Mouse (Mus musculus) neural tube, embryonic 12.5 days (tissue): ENCODE data around the gene Plekha1. TPM values are rescaled to one million over a fixed set of nuclear protein-coding genes. Genes with fewer than 3 reads are reported as not detected.

Experiments used
- ATAC-seq: fragments of 200-750 bp; cut with Nextera tagmentation; 2 replicates; pipeline ENCODE4 v1.8.0; 2017; ENCODE audit warnings: low read depth, mild to moderate bottlenecking, moderate TSS enrichment, moderate library complexity; ENCODE audit not compliant: low FRiP score
- H3K27ac ChIP-seq: fragments of 300-500 bp; sonication (generic); 2 replicates; pipeline ENCODE4 v1.5.1; 2016
- H3K27me3 ChIP-seq: fragments of 300-500 bp; sonication (generic); replicated peaks from 2 replicates; pipeline ENCODE4 v1.6.1; 2016; ENCODE audit warnings: mild to moderate bottlenecking
- H3K36me3 ChIP-seq: fragments of 300-500 bp; sonication (generic); 2 replicates; pipeline ENCODE4 v1.6.1; 2016; ENCODE audit warnings: mild to moderate bottlenecking
- H3K4me1 ChIP-seq: fragments of 300-500 bp; sonication (generic); 2 replicates; pipeline ENCODE4 v1.6.1; 2016
- H3K4me2 ChIP-seq: fragments of 300-500 bp; sonication (generic); replicated peaks from 2 replicates; pipeline ENCODE4 v1.6.1; 2016; ENCODE audit warnings: mild to moderate bottlenecking
- H3K4me3 ChIP-seq: fragments of 300-500 bp; sonication (generic); 2 replicates; pipeline ENCODE4 v1.5.1; 2016
- H3K9ac ChIP-seq: fragments of 300-500 bp; sonication (generic); 2 replicates; pipeline ENCODE4 v1.6.1; 2016; ENCODE audit warnings: mild to moderate bottlenecking
- H3K9me3 ChIP-seq: fragments of 300-500 bp; sonication (generic); 2 replicates; pipeline ENCODE4 v1.6.1; 2016; ENCODE audit warnings: mild to moderate bottlenecking
- WGBS: fragments of 180-500 bp; shearing (Covaris S2); methylation state at CpG from one replicate; pipeline ENCODE4 v1.1.7; 2016; 5-methylcytosine and 5-hydroxymethylcytosine counted together
- polyA plus RNA-seq: library from polyadenylated mRNA; unstranded; fragments of >200 nt; fragmentation: Nextera tagmentation; extraction: Ambion mirVana; gene quantifications from 2 replicates; pipeline ENCODE4 v1.2.1, GENCODE M21; 2016

Gene Plekha1
- 57.2 and 62.0 TPM in 2 replicates for polyA plus RNA-seq

DNA sequence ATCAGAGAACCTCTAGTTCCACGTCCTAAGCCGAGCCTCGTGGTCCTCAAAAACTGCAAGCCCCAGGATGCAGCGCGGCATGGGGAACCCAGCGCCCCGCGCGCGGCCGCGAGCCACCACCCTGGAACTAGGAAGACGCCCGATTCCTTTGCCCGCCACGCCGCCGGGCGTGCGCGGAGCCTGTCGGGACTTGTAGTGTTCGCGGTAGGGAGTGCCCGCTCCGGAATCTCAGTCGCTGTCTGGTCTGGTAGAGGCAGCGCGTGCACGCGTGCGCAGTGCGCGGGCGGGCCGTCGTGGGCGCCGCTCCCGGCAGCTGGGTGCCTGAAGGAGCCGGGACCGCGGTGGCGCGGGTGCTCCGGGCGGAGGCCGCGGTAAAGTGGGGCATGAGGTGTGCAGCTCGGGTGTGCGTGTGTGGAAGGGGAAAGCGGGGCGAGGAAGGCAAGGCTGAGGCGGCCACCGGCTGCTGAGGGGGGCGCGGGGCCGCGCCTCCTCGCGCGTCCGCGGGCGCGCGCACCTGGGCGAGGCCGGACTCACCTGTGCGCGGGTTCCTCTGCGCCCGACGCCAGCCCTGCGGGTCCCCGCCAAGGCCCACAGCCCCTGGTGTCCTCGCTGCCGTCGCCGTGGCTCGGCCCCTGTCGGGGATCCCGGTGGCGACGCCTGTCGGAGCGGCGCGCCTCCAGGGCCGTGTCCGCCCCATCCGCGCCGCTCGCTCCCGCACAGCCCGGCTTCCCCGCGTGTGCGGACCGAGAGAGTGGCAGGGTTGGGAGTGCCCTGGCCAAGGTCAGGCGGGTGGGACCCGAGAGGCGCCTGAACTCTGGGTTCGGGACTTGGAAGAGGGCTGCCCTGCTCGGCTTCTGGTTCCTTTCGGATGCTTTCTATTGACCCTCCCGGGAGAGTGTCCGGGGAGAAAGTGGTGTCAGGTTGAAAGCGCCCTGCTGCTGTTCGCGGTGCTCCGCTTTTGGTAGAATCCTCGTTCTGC is at the start of gene Plekha1:
Plekha1 (plus strand) TSS at position 144 of the 979 bp plus-strand sequence.
- WGBS: under 1% methylated on average over 108 of the region's 114 CpGs
- peak within 1 kb of the TSS; percentile 86 for H3K4me3 ChIP-seq
- peak within 1 kb of the TSS; percentile 20; the same call in 1 of the 2 replicates for H3K27ac ChIP-seq
- peak; percentile 96 for ATAC-seq
- peak within 1 kb of the TSS; percentile 89 for H3K9ac ChIP-seq
- no peaks in the 10 kb centered on the region for H3K9me3 ChIP-seq
- H3K36me3 ChIP-seq: no peaks in the 10 kb centered on the region
- H3K4me1 ChIP-seq: peaks cover 16% of the 10 kb centered on the region
- peak within 1 kb of the TSS; percentile 72 for H3K4me2 ChIP-seq
- no peaks in the 10 kb centered on the region for H3K27me3 ChIP-seq

- WGBS: 90% methylated on average over 7 of the region's 7 CpGs
- Histone ChIP-seq H3K36me3 (no peaks in the 10 kb centered on the region), H3K4me2 (no peak overlapping the region), H3K27ac (no peak overlapping the region), H3K4me3 (no peak overlapping the region), H3K9ac (no peak overlapping the region), H3K9me3 (no peaks in the 10 kb centered on the region), H3K27me3 (no peaks in the 10 kb centered on the region), H3K4me1 (no peaks in the 10 kb centered on the region)
- ATAC-seq: no peak
Measured at GRCm38 (mm10) chr7:130816243-130816642, 49.3 kb upstream of the Plekha1 start.

DNA sequence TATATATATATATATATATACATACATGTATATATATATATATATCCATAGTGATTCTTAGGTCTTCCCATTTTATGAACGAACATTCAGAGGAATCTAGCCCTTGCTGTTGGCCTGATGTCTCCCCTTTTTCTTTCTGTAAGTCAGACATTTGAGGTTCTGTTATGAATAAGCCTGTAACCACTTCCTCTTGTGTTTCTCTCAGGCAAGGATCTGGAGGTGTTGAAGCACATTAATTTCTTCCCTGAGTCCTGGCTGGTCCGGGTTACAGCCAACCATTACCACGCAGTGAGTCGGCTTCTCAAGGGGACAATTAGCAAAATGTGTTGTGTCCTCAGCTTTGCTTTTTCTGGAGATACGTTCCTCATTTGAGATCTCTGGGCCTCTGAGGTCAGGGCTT is 46.7 kb upstream of the Plekha1 start:
- no peak for ATAC-seq
- no peaks in the 10 kb centered on the region for H3K4me1 ChIP-seq
- no peak overlapping the region for H3K9ac ChIP-seq
- 89% methylated on average over 5 of the region's 5 CpGs for WGBS
- H3K4me3 ChIP-seq: no peak overlapping the region
- H3K27me3 ChIP-seq: no peaks in the 10 kb centered on the region
- H3K9me3 ChIP-seq: no peaks in the 10 kb centered on the region
- H3K36me3 ChIP-seq: no peaks in the 10 kb centered on the region
- H3K4me2 ChIP-seq: no peak overlapping the region
- H3K27ac ChIP-seq: no peak overlapping the region

GRCm38 (mm10) chr7:130819624-130820023 is 45.9 kb upstream of the Plekha1 start:
- Histone ChIP-seq H3K4me1 (no peaks in the 10 kb centered on the region), H3K27me3 (no peaks in the 10 kb centered on the region), H3K27ac (no peak overlapping the region), H3K4me2 (no peak overlapping the region), H3K36me3 (no peaks in the 10 kb centered on the region), H3K4me3 (no peak overlapping the region), H3K9ac (no peak overlapping the region), H3K9me3 (no peaks in the 10 kb centered on the region)
- ATAC-seq: no peak
- WGBS: 67% methylated on average over 10 of the region's 10 CpGs

DNA sequence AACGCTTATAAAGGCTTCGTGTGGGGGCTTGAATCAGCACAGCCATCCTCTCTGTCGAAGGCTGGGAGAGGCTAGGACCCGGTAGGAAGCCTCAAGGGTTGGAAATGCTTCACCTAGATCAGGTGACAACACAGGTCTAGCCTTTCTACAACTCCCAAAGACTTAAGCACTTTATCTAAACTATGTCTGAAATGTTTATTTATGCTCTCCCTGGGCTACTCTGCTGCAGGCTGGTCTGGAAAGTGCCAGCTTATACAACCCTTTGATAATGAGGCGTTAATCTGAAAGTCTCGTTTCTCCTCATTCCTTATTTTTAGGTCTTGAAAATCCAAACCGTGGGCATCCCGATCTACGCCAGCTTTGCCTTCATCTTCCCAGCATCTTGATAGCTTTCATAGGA is 41.6 kb upstream of the Plekha1 start:
- Histone ChIP-seq H3K4me1 (peaks cover 3% of the 10 kb centered on the region; the same call in 1 of the 2 replicates), H3K4me2 (no peak overlapping the region), H3K4me3 (no peak overlapping the region), H3K27me3 (no peaks in the 10 kb centered on the region), H3K9ac (no peak overlapping the region), H3K27ac (no peak overlapping the region), H3K9me3 (no peaks in the 10 kb centered on the region), H3K36me3 (no peaks in the 10 kb centered on the region)
- WGBS: 86% methylated on average over 9 of the region's 9 CpGs
- no peak for ATAC-seq

- Histone ChIP-seq H3K27me3 (no peaks in the 10 kb centered on the region), H3K4me2 (no peak overlapping the region), H3K36me3 (no peaks in the 10 kb centered on the region), H3K4me1 (peaks cover 3% of the 10 kb centered on the region; the same call in 1 of the 2 replicates), H3K9ac (no peak overlapping the region), H3K27ac (no peak overlapping the region), H3K9me3 (no peaks in the 10 kb centered on the region), H3K4me3 (no peak overlapping the region)
- no peak for ATAC-seq
- WGBS: 85% methylated on average over 3 of the region's 3 CpGs
Measured at GRCm38 (mm10) chr7:130826343-130826742, 39.2 kb upstream of the Plekha1 start.

DNA sequence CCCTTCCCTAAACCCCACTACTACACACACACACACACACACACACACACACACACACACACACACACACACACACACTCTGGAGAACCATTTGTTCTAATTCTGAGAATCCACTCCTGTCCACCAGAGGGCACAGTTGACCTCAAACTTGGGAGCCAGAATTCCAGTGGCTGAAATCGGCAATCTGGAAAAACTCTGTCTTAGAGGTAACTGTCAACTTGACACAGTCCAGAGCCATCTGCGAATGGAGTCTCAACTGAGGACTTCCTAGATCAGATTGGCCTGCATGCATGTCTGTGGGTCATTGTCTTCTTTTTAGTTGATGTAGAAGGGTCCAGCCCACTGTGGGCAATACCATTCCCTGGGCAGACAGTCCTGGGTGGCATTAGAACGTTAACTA is 38.1 kb upstream of the Plekha1 start:
- WGBS: 64% methylated on average over 3 of the region's 3 CpGs
- Histone ChIP-seq H3K36me3 (no peaks in the 10 kb centered on the region), H3K4me1 (peaks cover 3% of the 10 kb centered on the region; the same call in 1 of the 2 replicates), H3K4me3 (no peak overlapping the region), H3K9me3 (no peaks in the 10 kb centered on the region), H3K27me3 (no peaks in the 10 kb centered on the region), H3K9ac (no peak overlapping the region), H3K27ac (no peak overlapping the region), H3K4me2 (no peak overlapping the region)
- ATAC-seq: no peak

GRCm38 (mm10) chr7:130827844-130828403 is 37.6 kb upstream of the Plekha1 start:
- Histone ChIP-seq H3K4me1 (peaks cover 3% of the 10 kb centered on the region; the same call in 1 of the 2 replicates), H3K27ac (no peak overlapping the region), H3K27me3 (no peaks in the 10 kb centered on the region), H3K9me3 (no peaks in the 10 kb centered on the region), H3K4me2 (no peak overlapping the region), H3K4me3 (no peak overlapping the region), H3K9ac (no peak overlapping the region), H3K36me3 (no peaks in the 10 kb centered on the region)
- no peak for ATAC-seq
- 91% methylated on average over 9 of the region's 9 CpGs for WGBS

DNA sequence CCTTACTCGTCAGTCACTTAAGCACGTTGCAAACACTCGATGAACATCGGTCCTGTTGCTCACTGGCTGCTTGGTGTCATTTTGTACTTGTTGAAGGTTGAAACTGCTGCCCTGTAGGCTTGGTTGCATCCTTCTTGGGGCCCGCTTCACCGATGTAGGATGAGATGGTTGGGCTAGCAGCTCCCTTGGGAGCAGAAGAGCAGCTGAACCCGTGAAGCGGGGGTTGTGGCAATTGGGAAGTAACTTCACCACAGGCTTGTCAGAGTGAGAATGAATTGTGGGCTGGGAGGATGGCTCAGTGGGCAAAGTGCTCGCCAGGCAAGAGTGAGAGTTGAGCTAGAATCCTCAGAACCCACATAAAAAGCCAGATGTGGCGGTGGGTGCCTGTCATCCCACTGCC is 37.1 kb upstream of the Plekha1 start:
- Histone ChIP-seq H3K27ac (no peak overlapping the region), H3K36me3 (no peaks in the 10 kb centered on the region), H3K4me2 (no peak overlapping the region), H3K27me3 (no peaks in the 10 kb centered on the region), H3K4me3 (no peak overlapping the region), H3K4me1 (peaks cover 3% of the 10 kb centered on the region; the same call in 1 of the 2 replicates), H3K9ac (no peak overlapping the region), H3K9me3 (no peaks in the 10 kb centered on the region)
- 87% methylated on average over 10 of the region's 10 CpGs for WGBS
- ATAC-seq: no peak

DNA sequence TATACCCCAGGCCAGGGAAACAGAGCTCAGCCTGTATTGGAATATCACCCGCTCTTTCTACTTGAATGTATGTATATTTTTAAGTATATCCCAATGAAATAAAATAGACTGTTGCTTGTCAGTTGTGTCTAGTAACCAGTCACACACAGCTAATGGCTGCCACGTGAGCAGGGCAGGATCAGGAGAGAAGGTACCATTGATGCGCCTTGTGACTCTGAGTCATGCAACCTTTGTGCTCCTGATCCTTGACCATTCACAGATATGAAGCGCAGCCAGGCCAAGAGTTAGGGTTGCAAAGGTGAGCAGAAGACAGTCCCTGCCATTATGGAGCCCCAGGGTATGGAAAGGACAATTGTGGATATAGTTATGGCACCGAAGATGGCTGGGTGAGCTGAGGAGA is 34.0 kb upstream of the Plekha1 start:
- no peak overlapping the region for H3K4me2 ChIP-seq
- 91% methylated on average over 5 of the region's 5 CpGs for WGBS
- no peak for ATAC-seq
- H3K4me3 ChIP-seq: no peak overlapping the region
- no peaks in the 10 kb centered on the region for H3K9me3 ChIP-seq
- no peaks in the 10 kb centered on the region for H3K36me3 ChIP-seq
- no peak overlapping the region for H3K9ac ChIP-seq
- peaks cover 25% of the 10 kb centered on the region for H3K4me1 ChIP-seq
- H3K27ac ChIP-seq: no peak overlapping the region
- H3K27me3 ChIP-seq: no peaks in the 10 kb centered on the region; the same call in 1 of the 2 replicates

DNA sequence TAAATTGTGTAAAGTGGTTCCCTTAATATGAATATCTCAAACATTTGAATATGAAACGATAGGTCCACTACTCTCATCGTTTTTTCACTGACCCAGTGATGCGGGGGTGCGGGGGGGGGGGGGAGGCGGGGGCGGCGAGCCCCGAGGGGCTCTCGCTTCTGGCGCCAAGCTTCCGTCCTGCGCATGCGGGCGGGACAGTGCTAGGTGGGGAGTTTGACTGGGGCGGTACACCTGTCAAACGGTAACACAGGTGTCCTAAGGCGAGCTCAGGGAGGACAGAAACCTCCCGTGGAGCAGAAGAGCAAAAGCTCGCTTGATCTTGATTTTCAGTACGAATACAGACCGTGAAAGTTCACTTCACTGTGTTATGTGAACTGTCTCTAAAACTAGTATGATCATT is 31.3 kb upstream of the Plekha1 start:
- Histone ChIP-seq H3K4me3 (no peak overlapping the region), H3K9ac (no peak overlapping the region), H3K4me1 (peaks cover 45% of the 10 kb centered on the region), H3K4me2 (no peak overlapping the region), H3K36me3 (no peaks in the 10 kb centered on the region), H3K9me3 (no peaks in the 10 kb centered on the region), H3K27me3 (no peaks in the 10 kb centered on the region; the same call in 1 of the 2 replicates), H3K27ac (no peak overlapping the region)
- 33% methylated on average over 21 of the region's 21 CpGs for WGBS
- peak; percentile 69 for ATAC-seq
